Mouse (Mus musculus): Measurements from ENCODE around the gene Mdga1.
"Not testable (repeated sequence)": the region's sequence is repeated elsewhere in the genome, so short reads cannot be mapped to it uniquely, and the experiment has no call there.

Mdga1 gene

DNA sequence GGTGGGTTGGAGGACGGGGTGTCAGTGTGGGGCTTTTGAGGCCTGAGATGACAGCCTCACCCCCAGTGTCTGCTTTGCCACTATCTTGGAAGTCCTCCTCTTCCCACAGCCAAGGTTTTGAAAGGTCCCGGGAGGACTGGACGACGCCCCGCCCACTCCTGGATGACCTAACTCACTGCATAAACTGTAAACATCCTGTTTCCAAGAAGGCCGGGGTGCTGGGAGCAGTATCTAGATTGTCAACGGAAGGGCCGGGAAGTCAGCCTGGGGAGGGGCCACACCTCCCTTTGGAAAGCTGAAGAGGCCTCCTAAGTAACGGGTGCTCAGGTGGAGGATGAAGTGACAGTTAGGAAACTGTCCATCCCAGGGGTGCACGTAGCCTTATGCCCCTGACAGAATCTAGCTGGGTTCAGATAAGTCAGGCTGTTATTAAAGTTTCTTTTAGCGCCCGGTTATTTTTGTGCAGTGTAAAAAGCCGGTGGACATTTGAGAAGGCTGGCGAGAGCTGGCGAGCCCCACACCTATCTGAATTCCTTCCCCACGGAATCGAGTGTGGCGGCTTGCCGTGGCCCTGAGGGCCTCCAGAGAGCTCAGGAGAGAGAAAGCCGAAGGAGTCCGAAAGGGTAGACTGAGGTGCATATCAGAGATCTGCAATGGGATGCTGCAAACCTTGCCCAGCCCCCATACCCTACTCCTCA lies 170.3 kb downstream of the Mdga1 start:
- in situ Hi-C loops (cut with MboI), result no loop called here

DNA sequence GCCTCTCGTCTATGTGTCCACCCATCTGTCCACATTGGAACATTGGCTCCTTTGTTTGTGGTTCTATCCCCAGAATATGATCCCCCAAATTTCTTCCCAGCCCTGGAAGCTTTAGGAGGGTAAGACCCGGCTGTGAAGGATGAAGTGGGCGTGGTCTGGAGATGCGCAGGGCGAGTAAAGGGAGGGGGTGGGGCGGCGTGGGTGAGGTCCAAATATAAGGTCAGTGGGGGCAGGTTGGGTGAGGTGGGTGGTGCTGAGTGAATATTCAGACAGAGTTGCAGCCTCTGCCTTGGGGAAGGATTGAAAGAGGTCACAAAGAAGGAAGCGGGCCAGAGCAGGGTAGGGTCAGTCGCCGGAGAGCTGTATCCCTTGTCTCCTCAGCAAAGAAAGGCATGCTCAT lies 171.7 kb downstream of the Mdga1 start:
- in situ Hi-C loops (cut with MboI), result no loop called here

DNA sequence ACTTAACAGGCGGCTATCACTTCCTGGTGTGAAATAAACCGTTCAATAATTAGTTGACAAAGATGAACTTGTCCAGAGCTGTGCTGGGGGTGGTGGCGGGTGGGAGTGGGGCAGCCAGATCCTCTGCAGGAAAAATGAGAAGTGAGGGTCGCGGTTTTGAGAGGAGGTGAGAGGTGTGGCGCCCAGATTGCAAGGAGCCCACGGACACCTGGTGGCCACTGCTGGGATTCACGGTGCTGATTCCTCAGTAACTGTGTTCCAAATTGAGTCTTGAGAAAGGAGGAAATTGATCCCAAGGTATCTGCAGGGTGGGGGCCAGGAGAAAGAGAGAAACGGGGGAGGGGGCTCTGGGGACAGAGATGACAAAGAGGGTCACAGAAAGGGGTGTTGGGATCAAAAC lies 173.1 kb downstream of the Mdga1 start:
- in situ Hi-C loops (cut with MboI), result no loop called here

DNA sequence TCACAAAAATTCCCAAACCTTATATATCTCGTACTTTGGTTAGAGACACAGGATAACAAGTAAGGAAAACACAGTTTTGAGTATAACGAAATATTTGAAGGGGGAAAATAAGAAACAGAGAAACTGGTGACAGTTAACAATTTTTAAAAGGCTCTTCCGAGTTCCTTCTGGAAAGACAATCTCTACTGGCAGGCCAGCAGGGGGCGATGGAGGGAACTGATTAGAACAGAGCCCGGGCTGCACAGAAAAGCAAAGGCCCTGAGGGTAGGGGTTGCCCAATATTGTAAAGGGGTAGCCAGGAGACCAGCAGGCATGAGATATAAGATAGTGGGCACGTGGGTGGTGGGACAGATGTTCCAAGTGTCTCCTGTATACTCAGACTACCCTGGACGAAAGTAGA lies 173.8 kb downstream of the Mdga1 start:
- in situ Hi-C loops (cut with MboI), result no loop called here

DNA sequence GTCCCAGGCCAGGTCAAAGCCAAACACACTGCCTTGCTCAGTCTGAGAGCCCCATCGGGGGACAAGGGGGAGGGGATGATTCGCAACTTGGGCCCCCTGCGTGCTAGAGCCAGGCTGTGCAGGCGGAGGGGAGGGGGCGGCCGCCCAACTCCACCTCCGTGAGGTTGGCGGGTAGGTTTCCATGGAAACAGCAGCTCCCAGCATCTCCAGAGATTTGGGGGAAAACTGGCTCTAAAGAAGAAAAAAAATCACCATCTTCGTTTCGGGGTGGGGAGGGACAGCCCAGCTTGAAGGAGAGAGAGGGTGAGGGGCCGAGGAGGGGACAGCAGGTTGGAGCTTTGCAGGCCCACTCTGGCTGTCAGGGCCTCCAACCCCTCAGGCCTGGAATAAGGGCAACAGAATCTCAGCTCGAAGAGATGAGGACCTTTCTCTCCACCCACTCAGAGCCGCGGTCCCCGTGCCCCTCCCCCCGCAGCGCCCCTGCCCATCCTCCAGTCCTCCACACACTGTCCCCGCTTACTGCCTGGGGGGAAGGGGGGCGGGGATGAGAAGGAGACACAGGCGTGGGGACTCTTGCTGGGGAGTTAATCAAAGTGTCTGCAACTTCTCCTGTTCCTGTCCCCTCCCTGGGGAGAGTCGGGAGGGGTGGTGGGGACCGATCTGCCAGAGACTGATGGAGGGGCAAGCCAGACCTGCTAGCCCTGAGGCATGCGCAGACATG lies 174.7 kb downstream of the Mdga1 start:
- in situ Hi-C loops (cut with MboI), result no loop called here

DNA sequence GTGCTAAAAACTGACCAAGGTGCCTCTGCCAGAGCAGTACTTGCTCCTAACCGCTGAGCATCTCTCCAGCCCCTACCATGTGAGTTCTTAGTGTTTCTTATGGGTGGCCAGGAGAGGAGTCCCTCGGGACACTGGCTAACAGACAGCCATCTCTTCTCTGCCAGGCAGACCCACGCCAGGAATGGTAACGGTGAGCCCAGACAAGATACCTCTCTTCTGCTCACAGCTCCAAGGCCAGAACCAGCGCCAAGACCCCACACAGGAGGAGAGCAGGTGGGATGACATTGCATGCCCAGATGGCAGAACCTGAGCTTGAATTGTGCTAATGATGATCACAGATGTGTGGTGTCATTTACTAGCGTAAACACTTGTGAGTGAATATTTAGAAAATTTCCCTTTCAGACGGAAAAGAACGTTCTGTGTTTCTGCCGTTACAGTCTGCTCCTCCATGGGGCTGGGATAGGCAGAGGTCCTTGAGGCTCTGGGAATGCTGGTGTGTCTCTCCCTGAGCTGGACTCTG lies 178.3 kb downstream of the Mdga1 start:
- in situ Hi-C loops (cut with MboI), result no loop called here

DNA sequence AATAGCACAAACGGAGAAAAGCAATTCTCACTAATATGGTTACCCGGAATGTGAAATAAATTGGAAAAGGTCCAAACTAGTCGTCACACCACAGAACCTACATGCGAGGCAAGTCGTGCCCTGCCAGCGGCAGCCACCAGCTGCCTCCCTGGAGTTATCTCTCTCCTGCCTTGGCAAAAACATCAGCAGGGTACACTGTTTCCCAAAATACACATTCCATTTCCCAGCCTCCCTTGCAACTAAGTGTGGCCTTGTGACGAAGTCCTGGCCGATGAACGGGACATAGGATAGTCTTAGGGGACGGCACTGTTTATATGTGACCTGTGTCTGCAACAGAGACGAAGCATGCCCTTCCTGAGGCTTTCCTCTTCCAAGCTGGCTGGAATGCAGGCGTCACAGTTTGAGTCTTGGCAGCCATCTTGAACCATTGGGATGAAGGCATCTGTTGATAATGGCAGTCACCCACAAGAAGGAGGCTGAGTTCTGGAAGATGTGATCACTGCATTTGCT lies 179.6 kb downstream of the Mdga1 start:
- in situ Hi-C loops (cut with MboI), result no loop called here

DNA sequence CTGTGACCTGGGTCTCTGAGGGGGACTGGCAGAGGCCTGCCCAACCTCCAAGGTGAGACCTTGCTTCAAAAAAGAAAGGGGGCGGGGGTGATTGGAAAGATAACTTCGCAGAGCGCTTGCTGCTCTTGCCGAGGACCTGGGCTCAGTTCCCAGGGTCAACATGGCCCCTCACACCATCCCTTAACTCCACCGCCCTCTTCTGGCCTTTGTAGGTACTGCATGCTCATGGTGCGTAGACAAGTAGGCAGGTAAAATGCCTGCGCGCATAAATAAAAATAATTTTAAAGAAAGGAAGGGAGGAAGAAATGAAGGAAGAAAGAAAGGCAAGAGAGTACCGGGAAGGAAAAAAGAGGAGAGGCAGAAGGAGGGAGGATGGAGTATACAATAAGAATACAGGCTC lies 180.2 kb downstream of the Mdga1 start:
- in situ Hi-C loops (cut with MboI), result no loop called here

DNA sequence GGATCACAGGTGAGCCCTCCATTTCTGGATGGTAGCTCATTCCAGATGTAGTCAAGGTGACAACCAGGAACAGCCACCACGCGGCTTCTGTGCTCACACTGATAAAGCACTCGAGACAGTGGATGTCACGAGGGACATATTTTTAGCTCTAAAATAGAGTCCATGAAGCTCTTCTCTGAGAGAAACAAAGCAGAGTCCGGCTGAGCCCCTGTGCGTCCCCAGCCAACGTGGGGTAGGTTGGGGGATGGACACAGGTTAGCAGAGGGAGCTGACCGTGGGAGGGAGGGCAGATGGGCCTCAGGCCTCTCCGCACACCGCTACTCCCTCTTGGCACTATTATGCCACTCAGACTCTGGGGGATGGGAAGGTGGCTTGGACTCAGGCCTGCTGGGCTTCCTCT lies 181.3 kb downstream of the Mdga1 start:
- in situ Hi-C loops (cut with MboI), result no loop called here

DNA sequence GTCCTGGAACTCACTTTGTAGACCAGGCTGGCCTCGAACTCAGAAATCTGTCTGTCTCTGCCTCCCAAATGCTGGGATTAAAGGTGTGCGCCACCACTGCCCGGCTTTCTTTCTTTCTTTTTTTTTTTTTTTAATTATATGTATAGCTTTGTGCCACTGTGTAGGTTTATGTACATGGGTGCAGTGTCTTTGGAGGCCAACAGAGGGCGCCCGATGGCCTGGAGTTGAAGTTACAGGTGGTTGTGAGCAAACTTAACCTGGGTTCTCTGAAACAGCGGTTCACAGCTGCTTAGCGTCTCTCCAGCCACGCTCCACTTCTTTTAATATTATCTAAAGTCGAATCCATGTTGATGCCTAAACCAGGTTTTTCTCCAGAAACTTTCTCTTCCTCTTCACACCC lies 185.1 kb downstream of the Mdga1 start:
- in situ Hi-C loops (cut with MboI), result no loop called here

DNA sequence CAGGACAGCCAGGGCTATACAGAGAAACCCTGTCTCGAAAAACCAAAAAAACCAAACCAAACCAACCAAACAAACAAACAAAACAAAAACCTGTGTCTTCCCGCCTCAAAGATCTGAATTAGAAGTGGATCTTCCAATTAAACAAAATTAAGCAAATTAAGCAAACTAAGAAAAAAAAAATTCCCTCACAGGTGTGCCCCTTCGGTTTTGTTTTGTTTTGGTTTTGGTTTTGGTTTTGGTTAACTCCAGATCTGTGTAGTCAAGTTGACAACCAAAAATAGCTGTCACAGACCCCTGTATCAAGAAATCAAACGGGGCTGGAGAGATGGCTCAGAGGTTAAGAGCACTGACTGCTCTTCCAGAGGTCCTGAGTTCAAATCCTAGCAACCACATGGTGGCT lies 188.4 kb downstream of the Mdga1 start:
- in situ Hi-C loops (cut with MboI), result not testable (repeated sequence)

DNA sequence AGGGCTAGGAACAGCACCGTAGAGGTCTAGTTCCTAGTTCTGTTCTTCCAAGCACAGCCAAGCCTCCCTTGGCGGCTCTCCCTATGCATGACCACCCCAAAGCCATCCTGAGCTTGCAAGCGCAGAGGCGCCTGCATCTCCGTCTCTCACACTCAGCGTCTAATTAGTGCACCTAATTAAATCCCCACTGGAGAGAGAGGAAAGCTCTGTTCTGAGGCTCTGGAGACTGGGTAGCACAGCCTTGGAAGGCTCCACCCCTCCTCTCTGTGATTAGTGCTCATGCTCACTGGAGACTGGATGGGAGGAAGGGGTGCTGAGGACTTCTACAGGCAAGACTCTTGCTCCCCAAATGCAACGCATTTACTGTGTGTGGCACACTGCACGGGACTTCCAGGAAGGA lies 191.9 kb downstream of the Mdga1 start:
- in situ Hi-C loops (cut with MboI), result no loop called here

All from mature B cell (primary cell).